Mouse (Mus musculus): Measurements from ENCODE around the gene 4933407L21Rik. TPM values are rescaled to one million over a fixed set of nuclear protein-coding genes. Genes with fewer than 3 reads are reported as not detected.

Gene 4933407L21Rik
- 0.20 and 1.0 TPM in 2 replicates for polyA plus RNA-seq (2016; fragmentation: Nextera tagmentation; extraction: Ambion mirVana)

DNA sequence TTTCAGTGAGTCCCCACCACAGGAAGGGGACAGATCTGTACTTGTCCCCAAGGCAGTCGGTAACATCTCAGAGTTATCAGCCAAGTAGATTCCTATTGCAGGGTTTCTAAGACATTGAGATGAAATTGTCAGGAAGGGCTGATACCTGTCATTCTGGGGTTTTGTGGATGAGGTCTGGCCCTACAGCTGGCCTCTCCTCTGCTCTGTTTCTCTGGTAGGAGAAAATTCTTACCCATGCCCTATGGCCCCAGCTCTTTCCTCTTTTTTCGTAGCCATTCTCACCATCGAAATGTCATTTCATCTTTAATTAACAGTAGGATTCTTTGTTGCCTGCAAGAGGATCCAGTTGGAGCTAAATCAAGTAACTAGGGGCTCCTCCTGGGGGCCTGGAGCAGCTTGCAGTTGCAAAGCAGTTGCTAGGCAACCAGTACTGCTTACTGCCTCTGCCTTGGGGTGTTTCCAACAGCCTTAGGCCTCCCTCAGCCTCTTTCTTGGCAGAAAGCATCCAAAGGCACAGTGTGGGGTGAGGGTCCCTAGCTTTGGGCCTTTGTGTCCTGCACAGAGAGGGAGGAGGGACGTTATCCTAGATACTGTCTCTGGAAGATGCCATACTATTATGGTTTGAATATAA lies at the start of gene 4933407L21Rik:
TSS of gene 4933407L21Rik (plus strand) at position 427 of the 631 bp plus-strand sequence.
- Histone ChIP-seq H3K9me3 (replicated peaks) (no peaks in the 10 kb centered on the region), H3K27me3 (ENCODE audit: low read depth, poor library complexity, severe bottlenecking) (no peaks in the 10 kb centered on the region), H3K27ac (replicated peaks) (peak within 1 kb of the TSS; percentile 73), H3K4me1 (peaks cover 35% of the 10 kb centered on the region), H3K4me3 (no peak within 1 kb of the TSS), H3K36me3 (no peaks in the 10 kb centered on the region)
- 35% methylated on average over 4 of the region's 4 CpGs for WGBS
- DNase-seq (ENCODE audit: low spot score) = peak; percentile 46

DNA sequence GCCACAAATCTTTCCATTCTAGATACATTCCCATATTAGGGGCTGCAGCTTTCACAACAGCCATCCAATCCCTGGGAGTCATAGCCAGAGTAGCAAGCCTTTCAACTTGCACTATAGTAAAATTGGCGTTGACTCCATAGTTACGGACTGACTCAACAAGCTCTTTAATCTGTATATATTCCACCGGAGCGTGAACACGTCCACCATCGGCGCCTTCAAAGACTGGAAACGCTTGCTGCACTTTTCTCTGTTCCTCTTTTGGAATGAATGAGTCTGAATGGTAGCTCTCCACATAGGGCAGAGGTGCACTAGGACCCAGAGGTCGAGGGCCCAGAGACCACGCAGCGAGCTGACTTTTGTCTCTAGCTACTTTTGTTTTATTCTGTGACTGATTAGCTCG lies 46.3 kb upstream of the 4933407L21Rik start:
- no peak for DNase-seq (ENCODE audit: low spot score)
- no peak overlapping the region for H3K27ac ChIP-seq (replicated peaks)
- no peaks in the 10 kb centered on the region for H3K27me3 ChIP-seq (ENCODE audit: low read depth, poor library complexity, severe bottlenecking)
- 92% methylated on average over 12 of the region's 12 CpGs for WGBS
- no peaks in the 10 kb centered on the region for H3K4me1 ChIP-seq
- H3K4me3 ChIP-seq = no peak overlapping the region
- peaks cover 58% of the 10 kb centered on the region for H3K9me3 ChIP-seq (replicated peaks)
- no peaks in the 10 kb centered on the region for H3K36me3 ChIP-seq

DNA sequence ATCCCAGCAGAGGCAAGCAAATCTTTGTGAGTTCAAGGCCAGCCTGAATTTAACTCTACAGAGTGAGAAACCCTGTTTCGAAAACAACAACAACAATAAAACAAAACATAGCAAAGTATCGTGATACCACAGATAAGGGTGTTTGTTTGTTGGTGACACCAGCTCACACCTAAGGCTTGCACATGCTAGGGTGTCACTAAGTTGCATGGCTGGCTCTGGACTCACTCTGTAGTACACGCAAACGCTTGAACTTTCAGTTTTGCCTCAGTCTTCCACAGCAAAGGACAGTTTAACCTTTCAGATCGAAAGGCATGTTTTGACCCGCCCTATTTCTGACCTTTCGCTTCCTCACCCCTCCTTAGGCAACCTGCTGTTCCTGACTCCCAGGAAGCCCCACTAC lies 41.1 kb upstream of the 4933407L21Rik start:
- Histone ChIP-seq H3K9me3 (replicated peaks) (peaks cover 14% of the 10 kb centered on the region; the same call in 1 of the 2 replicates), H3K27ac (replicated peaks) (no peak overlapping the region), H3K36me3 (no peaks in the 10 kb centered on the region), H3K27me3 (ENCODE audit: low read depth, poor library complexity, severe bottlenecking) (no peaks in the 10 kb centered on the region), H3K4me1 (no peaks in the 10 kb centered on the region), H3K4me3 (no peak overlapping the region)
- no peak for DNase-seq (ENCODE audit: low spot score)
- 88% methylated on average over 7 of the region's 7 CpGs for WGBS

DNA sequence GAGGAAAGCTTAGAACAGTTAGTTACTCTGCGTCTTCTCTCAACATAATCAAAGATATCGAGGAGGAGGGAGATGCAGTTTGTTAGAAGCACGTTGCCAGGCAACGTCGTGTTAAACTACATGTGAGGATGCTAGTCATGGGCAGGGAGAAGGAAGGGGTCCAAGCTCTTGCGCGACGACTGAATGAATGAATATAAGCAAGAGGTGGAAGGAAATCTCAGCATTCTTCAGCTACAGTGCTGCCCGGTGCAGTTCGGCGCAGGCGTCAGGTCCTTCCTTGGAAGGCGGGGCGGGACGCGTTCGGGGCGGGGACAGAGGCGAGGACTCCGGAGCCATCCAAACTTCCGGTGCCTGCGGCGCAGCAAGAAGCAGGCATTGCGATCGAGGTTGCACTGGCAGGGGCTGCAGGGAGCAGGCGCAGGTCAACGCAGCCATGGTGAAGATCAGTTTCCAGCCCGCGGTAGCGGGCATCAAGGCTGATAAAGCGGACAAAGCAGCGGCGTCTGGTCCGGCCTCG lies 34.0 kb upstream of the 4933407L21Rik start, which contains the start of gene Itm2c:
TSS of gene Itm2c (plus strand) at position 51 of the 517 bp plus-strand sequence.
- H3K27me3 ChIP-seq (ENCODE audit: low read depth, poor library complexity, severe bottlenecking) = no peaks in the 10 kb centered on the region
- H3K36me3 ChIP-seq = no peaks in the 10 kb centered on the region
- peaks cover 50% of the 10 kb centered on the region for H3K4me1 ChIP-seq
- peak; percentile 91 for DNase-seq (ENCODE audit: low spot score)
- WGBS = 1% methylated on average over 35 of the region's 35 CpGs
- peak within 1 kb of the TSS; percentile 88 for H3K4me3 ChIP-seq
- no peaks in the 10 kb centered on the region for H3K9me3 ChIP-seq (replicated peaks)
- peak within 1 kb of the TSS; percentile 94 for H3K27ac ChIP-seq (replicated peaks)

DNA sequence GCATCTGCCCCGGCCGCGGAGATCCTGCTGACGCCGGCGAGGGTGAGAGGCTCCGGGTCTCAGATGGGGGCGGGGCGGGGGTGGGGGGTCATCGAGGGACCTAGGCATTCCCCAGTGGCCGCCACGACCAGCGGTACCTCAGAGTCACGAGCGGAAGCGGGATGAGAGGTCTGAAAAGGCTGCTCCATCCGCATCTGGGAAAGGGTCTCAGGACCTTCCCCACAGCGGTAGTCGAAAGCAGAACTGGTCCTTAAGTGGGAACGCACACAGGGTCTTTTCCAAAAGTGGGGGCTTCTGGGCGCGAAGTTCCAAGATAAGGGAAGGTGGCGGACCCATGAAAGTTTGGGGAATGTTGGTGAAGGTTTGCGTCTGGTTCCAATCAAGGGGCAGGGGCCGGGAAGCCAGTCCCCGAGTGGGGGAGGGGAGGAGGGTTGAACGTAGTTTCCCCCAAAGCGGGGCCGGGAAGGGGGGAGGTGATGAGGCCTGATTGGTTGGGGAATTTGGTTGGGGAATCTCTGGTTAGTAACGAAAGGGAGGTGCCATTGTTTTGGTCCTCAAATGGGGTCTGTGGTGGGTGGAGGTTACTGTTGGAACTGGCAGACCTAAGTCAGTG lies 33.4 kb upstream of the 4933407L21Rik start:
- WGBS = under 1% methylated on average over 30 of the region's 30 CpGs
- Histone ChIP-seq H3K4me3 (peak overlapping the region; percentile 88), H3K36me3 (no peaks in the 10 kb centered on the region), H3K27me3 (ENCODE audit: low read depth, poor library complexity, severe bottlenecking) (no peaks in the 10 kb centered on the region), H3K4me1 (peaks cover 55% of the 10 kb centered on the region), H3K27ac (replicated peaks) (peak overlapping the region; percentile 94), H3K9me3 (replicated peaks) (no peaks in the 10 kb centered on the region)
- DNase-seq (ENCODE audit: low spot score) = peak; percentile 80

DNA sequence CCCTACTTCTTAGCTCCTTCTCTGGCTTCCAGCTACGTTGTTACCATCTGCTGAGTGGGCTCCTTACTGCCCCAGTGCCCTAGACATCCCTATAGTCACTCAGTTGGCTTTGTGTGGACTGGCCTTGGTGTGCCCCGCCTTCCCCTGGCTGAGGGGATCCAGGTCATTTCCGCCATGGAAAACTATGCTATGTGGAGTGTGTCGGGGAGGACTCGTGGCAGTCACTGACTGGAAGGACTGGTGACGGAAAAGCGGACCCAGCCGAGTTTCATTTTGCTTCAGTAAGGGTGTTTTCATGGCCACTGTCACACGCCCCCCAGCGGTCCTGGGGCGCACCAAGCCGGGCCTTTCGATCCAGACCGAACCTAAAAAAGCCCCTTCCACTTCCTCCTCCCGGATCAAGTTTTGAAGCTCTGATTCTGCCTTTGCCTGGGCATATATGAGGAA lies 32.9 kb upstream of the 4933407L21Rik start:
- WGBS = 5% methylated on average over 15 of the region's 15 CpGs
- peak overlapping the region; percentile 94 for H3K27ac ChIP-seq (replicated peaks)
- H3K9me3 ChIP-seq (replicated peaks) = no peaks in the 10 kb centered on the region
- peak; percentile 71 for DNase-seq (ENCODE audit: low spot score)
- no peaks in the 10 kb centered on the region for H3K27me3 ChIP-seq (ENCODE audit: low read depth, poor library complexity, severe bottlenecking)
- H3K4me3 ChIP-seq = peak overlapping the region; percentile 88
- H3K36me3 ChIP-seq = no peaks in the 10 kb centered on the region
- peaks cover 61% of the 10 kb centered on the region for H3K4me1 ChIP-seq

DNA sequence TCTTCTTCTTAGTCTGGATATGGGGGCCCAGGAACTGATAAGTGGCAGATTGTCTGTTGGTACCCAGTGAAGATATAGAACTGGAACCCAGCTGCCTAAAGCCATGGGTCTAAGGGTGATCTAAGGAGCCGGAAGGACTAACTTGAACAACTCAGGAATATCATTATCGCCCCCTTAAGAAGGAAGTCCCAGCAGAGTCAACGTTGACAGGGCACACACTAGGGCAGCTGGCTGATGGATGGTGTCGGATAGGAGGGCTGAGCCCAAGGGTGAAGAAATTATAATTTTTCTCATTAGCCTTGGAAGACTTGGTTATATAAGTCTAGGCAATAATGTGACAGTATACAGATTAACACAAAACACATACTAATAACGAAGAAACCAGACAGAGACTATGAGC lies 32.2 kb upstream of the 4933407L21Rik start:
- no peaks in the 10 kb centered on the region for H3K36me3 ChIP-seq
- DNase-seq (ENCODE audit: low spot score) = no peak
- H3K27ac ChIP-seq (replicated peaks) = peak overlapping the region; percentile 94
- no peaks in the 10 kb centered on the region for H3K9me3 ChIP-seq (replicated peaks)
- H3K4me3 ChIP-seq = peak overlapping the region; percentile 88
- H3K27me3 ChIP-seq (ENCODE audit: low read depth, poor library complexity, severe bottlenecking) = no peaks in the 10 kb centered on the region
- peaks cover 68% of the 10 kb centered on the region for H3K4me1 ChIP-seq
- 84% methylated on average over 5 of the region's 5 CpGs for WGBS

DNA sequence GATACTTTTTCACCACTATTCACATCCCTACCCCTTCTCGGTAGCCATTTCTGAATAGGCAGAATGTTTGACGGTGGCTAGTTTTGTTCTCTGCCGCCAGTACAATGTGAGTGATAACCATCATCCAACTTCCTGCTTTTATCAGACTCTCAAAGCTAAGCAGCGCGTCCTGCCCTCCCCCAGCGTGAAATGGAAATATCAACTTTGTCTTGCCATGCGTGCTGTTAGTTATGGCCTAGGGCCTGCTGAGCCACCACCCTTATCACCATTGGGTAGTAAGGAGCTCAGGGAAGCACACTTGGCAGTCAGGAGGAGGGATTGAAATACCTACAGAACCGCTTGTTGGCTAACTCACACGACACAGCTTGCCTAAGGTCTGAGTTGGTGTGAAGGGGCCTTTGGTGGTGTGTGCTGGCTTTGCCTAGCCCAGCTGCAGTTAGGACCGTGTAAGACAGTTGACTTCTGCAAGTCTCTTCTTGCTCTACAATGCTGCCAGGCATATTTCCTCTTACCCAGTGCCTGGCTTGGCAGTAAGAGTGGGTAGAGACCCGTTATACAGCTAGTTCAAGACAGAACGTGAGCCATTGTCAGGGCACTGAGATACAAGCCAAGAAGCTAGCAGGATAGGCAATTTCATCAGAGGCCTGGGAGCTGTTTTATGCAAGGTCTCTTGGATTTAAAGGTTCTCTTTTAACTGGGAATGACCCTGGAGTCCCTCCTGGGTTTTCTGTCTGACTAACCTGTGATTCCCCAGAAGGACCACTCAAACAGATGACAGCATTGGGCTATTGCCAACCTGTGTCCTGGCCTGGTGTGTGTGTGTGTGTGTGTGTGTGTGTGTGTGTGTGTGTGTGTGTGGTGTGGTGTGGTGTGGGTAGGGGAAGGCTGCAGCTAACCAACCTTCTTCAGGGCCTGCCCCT lies 31.2 kb upstream of the 4933407L21Rik start:
- 0 out of 2 replicates have a peak, but pooled peaks cover 6% of the 10 kb centered on the region for H3K36me3 ChIP-seq
- no peak overlapping the region; the same call in 1 of the 2 replicates for H3K4me3 ChIP-seq
- DNase-seq (ENCODE audit: low spot score) = no peak
- no peaks in the 10 kb centered on the region for H3K9me3 ChIP-seq (replicated peaks)
- WGBS = 83% methylated on average over 12 of the region's 12 CpGs
- H3K27ac ChIP-seq (replicated peaks) = peak overlapping the region; percentile 14; the same call in 1 of the 2 replicates
- H3K4me1 ChIP-seq = peaks cover 76% of the 10 kb centered on the region
- no peaks in the 10 kb centered on the region for H3K27me3 ChIP-seq (ENCODE audit: low read depth, poor library complexity, severe bottlenecking)

DNA sequence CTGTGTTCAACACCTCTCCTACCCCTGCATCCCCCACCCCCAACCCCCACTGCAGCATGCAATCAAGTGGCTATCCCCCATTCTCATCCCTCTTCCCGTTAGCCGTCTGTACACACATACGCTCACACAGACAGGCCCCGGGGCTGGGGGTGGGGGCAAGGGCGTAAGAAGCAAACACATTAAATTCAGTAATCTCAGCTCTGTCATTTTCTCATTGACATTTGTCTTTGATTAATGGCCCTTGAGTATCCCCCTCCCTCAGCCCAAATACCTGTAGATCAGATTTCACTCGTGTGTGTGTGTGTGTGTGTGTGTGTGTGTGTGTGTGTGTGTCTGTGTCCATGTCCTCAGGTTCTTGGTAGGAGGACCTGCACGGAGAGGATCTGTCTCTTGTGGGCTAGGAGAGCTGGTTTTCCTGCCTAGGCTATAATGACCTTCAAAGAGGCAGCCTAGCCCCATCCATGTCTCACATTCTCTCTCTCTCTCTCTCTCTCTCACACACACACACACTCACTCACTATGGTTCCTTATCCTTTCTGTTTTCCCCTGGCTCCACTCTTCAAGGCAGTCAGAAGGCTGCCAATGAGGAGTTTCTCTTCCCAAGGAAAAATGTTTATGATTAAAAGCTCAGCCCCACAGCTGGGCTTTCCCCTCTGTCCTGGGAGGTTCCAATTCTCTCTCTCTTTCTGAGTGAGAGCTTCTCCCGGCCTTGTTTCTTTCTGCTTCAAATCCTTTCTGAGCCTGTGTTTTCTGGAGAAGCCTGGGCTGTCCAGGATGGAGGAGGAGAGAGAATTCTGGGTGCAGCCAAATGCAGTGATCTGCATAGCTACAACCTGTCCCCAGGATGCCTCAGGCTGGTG lies 30.2 kb upstream of the 4933407L21Rik start:
- Histone ChIP-seq H3K4me1 (peaks cover 78% of the 10 kb centered on the region), H3K36me3 (peaks cover 15% of the 10 kb centered on the region), H3K9me3 (replicated peaks) (no peaks in the 10 kb centered on the region), H3K27ac (replicated peaks) (peak overlapping the region; percentile 72), H3K4me3 (peak overlapping the region; percentile 18; the same call in 1 of the 2 replicates), H3K27me3 (ENCODE audit: low read depth, poor library complexity, severe bottlenecking) (no peaks in the 10 kb centered on the region)
- DNase-seq (ENCODE audit: low spot score) = no peak
- 48% methylated on average over 8 of the region's 8 CpGs for WGBS

DNA sequence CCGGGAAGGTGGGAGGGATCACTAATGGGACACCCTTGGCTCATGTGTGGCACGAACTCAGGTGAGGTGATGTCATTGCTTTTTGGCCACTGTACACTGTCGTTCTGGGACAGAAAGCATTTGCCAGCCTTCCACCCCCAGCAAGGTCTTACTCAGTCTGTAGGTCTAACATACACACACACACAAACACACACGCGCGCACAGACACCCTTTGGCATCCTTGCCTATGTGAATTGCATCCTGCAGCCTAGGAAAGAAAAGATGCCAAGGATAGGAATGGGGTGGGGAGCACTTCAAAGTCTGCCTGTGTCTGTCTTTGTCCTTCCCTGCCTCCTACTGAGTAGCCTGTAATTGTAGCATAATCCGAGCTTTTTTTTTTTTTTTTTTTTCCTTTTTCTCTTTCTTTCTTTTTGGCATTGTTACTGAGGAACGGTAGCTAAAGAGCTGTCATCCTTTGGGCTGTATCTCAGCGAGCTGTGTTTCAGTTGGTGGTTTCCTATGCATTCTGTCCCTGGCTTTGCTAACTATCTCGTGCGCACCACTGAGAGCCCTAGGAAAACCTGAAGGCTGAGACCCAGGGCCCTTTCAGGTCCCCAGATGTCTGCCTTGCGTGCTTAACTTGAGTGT lies 29.4 kb upstream of the 4933407L21Rik start:
- H3K4me3 ChIP-seq = peak overlapping the region; percentile 16; the same call in 1 of the 2 replicates
- H3K4me1 ChIP-seq = peaks cover 74% of the 10 kb centered on the region
- H3K36me3 ChIP-seq = peaks cover 22% of the 10 kb centered on the region
- 21% methylated on average over 12 of the region's 12 CpGs for WGBS
- no peaks in the 10 kb centered on the region for H3K27me3 ChIP-seq (ENCODE audit: low read depth, poor library complexity, severe bottlenecking)
- no peak for DNase-seq (ENCODE audit: low spot score)
- H3K9me3 ChIP-seq (replicated peaks) = no peaks in the 10 kb centered on the region
- peak overlapping the region; percentile 72 for H3K27ac ChIP-seq (replicated peaks)

DNA sequence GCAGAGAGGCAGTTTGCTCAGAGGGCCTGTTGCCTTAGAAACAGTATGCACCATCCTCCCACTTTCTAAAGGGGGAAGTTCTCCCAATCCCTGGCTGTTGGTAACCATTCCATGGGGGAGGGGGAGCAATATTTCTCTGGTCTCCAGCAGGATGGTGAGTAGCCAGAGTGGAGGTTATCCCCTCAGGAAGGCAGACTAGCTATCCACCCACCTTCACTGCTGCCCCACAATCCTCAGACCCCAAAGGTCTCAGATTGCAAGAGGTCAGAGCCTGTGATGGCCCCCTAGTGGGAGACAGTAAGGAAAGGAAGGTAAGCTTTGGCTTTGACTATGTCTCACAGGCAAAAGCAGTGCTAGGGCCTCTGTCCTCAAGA lies 28.9 kb upstream of the 4933407L21Rik start:
- 0 out of 2 replicates have a peak overlapping the region, but pooled peaks have one; percentile 16 for H3K4me3 ChIP-seq
- H3K9me3 ChIP-seq (replicated peaks) = no peaks in the 10 kb centered on the region
- H3K36me3 ChIP-seq = peaks cover 27% of the 10 kb centered on the region
- no peak for DNase-seq (ENCODE audit: low spot score)
- peaks cover 70% of the 10 kb centered on the region for H3K4me1 ChIP-seq
- peak overlapping the region; percentile 72 for H3K27ac ChIP-seq (replicated peaks)
- no peaks in the 10 kb centered on the region for H3K27me3 ChIP-seq (ENCODE audit: low read depth, poor library complexity, severe bottlenecking)
